Mouse (Mus musculus): ENCODE measurements around the gene Crbn.

Gene Crbn

GRCm38 (mm10) chr6:106761486-106761885 lies 38.4 kb downstream of the Crbn start:
- no peak for DNase-seq (ENCODE audit: low spot score)

DNA sequence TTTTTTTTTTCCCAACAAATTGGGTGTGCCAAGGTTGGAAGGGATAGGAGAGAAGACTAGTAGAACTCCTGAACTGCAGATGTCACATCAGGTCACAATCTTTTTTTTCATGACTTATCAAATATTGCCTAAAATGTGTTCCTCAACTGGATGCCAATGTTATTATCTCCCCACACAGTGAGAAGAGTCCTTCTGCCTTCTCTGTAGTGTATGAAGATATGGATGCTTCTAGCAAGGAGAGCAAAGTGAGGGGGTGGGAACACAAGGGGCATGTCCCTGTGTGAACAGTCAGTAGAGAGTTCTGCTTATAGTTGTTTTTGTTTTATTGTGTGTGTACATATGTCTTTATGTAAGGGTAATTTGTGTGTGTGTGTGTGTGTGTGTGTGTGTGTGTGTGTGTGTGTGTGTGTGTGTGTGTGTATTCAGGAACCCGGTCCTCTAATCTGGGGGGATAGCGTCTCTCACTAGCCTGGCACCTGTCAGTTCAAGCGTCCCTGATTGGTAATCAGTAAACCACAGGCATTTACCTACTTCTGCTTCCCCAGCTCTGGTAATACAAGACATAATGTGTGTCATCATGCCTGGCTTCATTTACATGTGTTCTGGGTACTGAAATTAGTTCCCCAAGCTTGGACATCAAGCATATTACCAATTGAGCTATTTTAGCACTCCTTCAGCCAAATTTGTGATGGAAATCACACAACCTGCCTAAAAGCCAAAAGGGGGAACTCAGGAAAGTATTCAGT lies 39.2 kb downstream of the Crbn start:
- DNase-seq (ENCODE audit: low spot score) = no peak

DNA sequence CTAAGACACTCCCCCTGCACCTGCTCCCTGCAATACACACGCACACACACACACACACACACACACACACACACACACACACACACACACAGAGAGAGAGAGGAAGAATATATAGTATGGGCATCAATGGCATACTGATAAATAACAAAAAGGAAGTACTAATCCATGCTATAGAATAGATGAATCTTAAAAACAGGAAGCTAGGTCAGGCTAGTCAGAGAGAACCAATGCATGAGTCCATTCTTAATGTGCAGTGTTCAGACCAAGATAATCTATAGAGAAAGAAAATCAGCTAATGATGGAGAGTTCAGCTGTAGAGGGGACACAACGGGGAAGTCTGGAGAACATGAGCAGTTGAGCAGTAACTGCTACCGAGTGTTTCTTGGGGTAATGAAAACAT lies 41.6 kb downstream of the Crbn start:
- no peak for DNase-seq (ENCODE audit: low spot score)

GRCm38 (mm10) chr6:106750291-106750690 lies 49.6 kb downstream of the Crbn start:
- DNase-seq (ENCODE audit: low spot score) = no peak

DNA sequence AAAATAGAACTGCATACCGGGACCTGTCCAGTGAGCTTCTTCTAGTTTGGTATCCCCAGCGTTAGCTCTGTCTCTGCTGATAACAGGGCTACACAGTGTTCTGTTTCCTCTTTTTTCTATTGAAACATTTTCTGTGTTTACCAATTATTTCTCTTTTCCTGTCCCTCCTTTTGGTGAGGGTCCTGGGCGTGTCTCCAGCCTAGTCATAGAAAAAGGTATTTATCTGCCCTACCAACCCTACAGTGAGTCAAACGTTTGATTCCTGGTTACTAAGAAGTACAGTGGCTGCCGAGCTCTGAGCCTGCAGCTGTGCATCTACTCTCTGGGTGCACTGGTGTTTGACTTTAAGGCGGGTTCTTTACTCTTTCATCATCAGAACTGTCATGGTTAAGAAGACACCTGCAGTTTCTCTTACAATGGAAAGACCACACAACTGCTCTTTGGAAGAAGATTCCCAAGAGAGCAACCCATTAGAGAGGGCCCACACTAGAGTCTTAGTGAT lies 50.9 kb downstream of the Crbn start, which contains the start of gene Il5ra:
Gene Il5ra, minus strand, starts transcription at position 151 of the 502 bp plus-strand sequence.
- DNase-seq (ENCODE audit: low spot score) = no peak

DNA sequence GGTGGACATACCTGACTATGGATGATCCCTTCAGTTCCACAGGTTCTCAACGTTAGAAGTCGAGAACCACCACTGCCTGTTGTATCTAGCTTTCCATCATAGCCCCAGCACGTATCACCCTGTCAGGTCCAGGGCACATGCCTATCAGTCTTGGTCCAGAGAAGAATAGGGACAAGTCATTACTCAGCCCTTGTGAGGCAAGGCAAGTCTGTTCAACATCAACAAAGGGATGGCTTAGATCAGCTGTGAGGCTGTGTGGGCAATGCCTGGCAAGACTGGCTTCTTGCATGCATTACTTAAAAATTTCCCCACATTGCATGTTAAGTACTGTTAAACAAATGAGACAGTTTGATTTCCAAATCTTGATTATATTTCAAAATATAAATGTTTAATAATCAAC lies 52.1 kb downstream of the Crbn start:
- DNase-seq (ENCODE audit: low spot score) = no peak

DNA sequence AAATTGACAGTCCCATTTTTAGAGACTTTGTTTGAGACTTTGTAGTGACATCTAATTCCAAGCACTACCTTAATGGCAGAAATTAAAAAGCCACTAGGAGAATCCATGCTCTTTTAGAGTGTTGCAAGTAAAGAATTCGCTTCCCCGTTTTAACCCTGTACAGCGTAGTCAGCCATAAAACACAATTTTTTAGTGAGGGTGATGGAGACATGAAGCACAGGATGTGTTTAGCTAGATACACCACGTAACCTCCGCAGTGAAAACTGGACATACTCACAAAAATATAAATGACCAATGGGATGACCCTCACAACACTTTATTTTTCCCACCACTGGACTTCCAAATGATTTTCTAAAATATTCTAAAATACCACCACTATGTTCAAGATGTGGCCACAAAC lies 52.6 kb downstream of the Crbn start:
- DNase-seq (ENCODE audit: low spot score) = no peak

GRCm38 (mm10) chr6:106745673-106746394 lies 54.0 kb downstream of the Crbn start:
- no peak for DNase-seq (ENCODE audit: low spot score)

DNA sequence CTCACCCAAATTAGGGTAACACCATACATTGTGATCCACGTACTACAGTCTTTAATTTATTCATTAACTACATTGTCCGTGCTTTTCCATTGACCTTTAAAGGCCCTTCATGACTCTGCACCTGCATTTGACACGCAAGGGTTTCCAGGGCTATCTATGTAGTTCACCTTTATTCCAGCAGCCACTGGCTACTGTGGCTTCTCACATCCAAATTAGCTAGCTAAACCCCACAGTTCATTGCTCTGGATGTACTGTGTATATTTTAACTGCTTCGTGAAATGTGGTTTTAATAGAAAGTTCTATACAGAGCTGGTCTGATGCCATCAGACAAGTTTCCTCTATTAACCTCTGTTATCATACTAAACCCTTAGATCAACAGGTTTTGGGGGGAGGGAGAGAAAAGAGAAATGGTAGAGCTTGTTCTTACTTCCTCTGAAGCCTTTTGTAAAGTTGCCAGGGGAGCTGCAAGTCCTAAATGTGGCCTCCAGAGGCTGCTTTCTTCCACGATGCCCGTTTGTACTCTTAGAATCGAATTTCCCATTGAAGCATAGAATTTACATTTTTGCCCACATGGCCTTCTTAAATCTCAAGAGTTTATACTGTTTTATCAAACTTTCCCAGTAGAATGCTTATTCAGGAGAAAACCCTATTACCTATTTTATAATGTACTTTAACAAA lies 56.2 kb downstream of the Crbn start:
- no peak for DNase-seq (ENCODE audit: low spot score)

- DNase-seq (ENCODE audit: low spot score) = no peak
Observed at GRCm38 (mm10) chr6:106740244-106740825, 59.5 kb downstream of the Crbn start.

GRCm38 (mm10) chr6:106738229-106738628 lies 61.6 kb downstream of the Crbn start:
- no peak for DNase-seq (ENCODE audit: low spot score)

GRCm38 (mm10) chr6:106732563-106732962 lies 67.3 kb downstream of the Crbn start:
- no peak for DNase-seq (ENCODE audit: low spot score)

All from yolk sac, embryonic 10.5 days (tissue).